34 mouse cellular contexts compared by ENCODE assay signal in the genomic region with DNA sequence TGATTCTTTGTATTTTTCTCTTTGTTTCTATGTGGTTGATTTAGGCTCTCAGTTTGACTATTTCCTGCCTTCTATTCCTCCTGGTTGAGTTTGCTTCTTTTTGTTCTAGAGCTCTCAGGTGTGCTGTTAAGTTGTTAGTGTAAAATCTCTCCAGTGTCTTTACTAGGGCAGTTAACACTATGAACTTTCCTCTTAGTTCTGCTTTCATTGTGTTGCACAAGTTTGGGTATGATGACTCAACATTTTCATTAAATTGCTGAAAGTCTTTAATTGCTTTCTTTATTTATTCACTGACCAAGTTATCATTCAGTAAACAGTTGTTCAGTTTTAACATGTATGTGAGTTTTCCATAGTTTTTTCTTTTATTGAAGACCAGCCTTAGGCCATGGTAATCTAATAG.
"Had no signal": no experiment of that assay in that cellular context is flagged by ENCODE, and none has a peak within 500 bp of the region (broad histone marks: within the 10 kb centered on the region; RNA-seq: fewer than 3 reads in every experiment).

No protein-coding gene starts in this region.

- H3K9me3 ChIP-seq: heart, embryonic 10.5 days; heart, embryonic 12.5 days; heart, embryonic 13.5 days; heart, embryonic 15.5 days; hindbrain, embryonic 12.5 days; hindbrain, embryonic 13.5 days; hindbrain, embryonic 15.5 days; intestine, embryonic 15.5 days; kidney, embryonic 15.5 days had no signal

- DNase-seq: heart, postnatal 10 days; heart, postnatal 14 days; heart, postnatal 36 days; heart, postnatal 4 days; kidney, adult 11 months; kidney, adult 18-20 months; kidney, adult 2 months; kidney, adult 8-10 months; kidney, adult 9 months; kidney, postnatal 10 days; kidney, postnatal 14 days; kidney, postnatal 25 days; kidney, postnatal 36 days; kidney, postnatal 4 days; layer of hippocampus, postnatal 36 days had no signal

- H3K9ac ChIP-seq: heart, embryonic 12.5 days; heart, embryonic 13.5 days; heart, embryonic 15.5 days; hindbrain, embryonic 12.5 days; hindbrain, embryonic 13.5 days; hindbrain, embryonic 14.5 days; hindbrain, embryonic 15.5 days; intestine, embryonic 15.5 days; kidney, embryonic 15.5 days had no signal

- ATAC-seq: hindbrain, embryonic 16.5 days; hindbrain, postnatal 0 days; inflammation-experienced regulatory T-cells, adult 6 months; intestine, embryonic 15.5 days; intestine, embryonic 16.5 days; intestine, postnatal 0 days had no signal

- H3K4me3 ChIP-seq: heart, embryonic 10.5 days; heart, embryonic 12.5 days; heart, embryonic 13.5 days; heart, embryonic 15.5 days; hindbrain, embryonic 12.5 days; hindbrain, embryonic 13.5 days; hindbrain, embryonic 15.5 days; intestine, embryonic 15.5 days; kidney, embryonic 15.5 days; layer of hippocampus, adult 2 months; left cerebral cortex, adult 2 months had no signal

- H3K27me3 ChIP-seq: heart, embryonic 12.5 days; heart, embryonic 13.5 days; heart, embryonic 15.5 days; hindbrain, embryonic 12.5 days; hindbrain, embryonic 13.5 days; hindbrain, embryonic 15.5 days; intestine, embryonic 15.5 days; kidney, embryonic 15.5 days had no signal

- H3K4me1 ChIP-seq: heart, embryonic 10.5 days; heart, embryonic 12.5 days; heart, embryonic 13.5 days; heart, embryonic 15.5 days; hindbrain, embryonic 13.5 days; hindbrain, embryonic 15.5 days; intestine, embryonic 15.5 days; kidney, embryonic 15.5 days had no signal

- H3K36me3 ChIP-seq: heart, embryonic 10.5 days; heart, embryonic 12.5 days; heart, embryonic 13.5 days; heart, embryonic 15.5 days; hindbrain, embryonic 12.5 days; hindbrain, embryonic 13.5 days; hindbrain, embryonic 15.5 days; intestine, embryonic 15.5 days; kidney, embryonic 15.5 days had no signal

- H3K27ac ChIP-seq: heart, embryonic 10.5 days; heart, embryonic 13.5 days; heart, embryonic 15.5 days; hindbrain, embryonic 12.5 days; hindbrain, embryonic 13.5 days; hindbrain, embryonic 14.5 days; hindbrain, embryonic 15.5 days; hindbrain, postnatal 0 days; intestine, embryonic 15.5 days; kidney, embryonic 15.5 days; kidney, postnatal 0 days; layer of hippocampus, adult 2 months; left cerebral cortex, adult 2 months had no signal

- H3K4me2 ChIP-seq: heart, embryonic 11.5 days; heart, embryonic 12.5 days; heart, embryonic 13.5 days; heart, embryonic 15.5 days; hindbrain, embryonic 12.5 days; hindbrain, embryonic 13.5 days; hindbrain, embryonic 14.5 days; hindbrain, embryonic 15.5 days; intestine, embryonic 15.5 days; kidney, embryonic 15.5 days had no signal
